Mouse (Mus musculus): Measurements from ENCODE around the gene Gnpat. TPM values are rescaled to one million over a fixed set of nuclear protein-coding genes. Genes with fewer than 3 reads are reported as not detected.

The Gnpat gene
- 101 and 114 TPM in 2 replicates for polyA plus RNA-seq (2015; fragmentation: Nextera tagmentation; extraction: Ambion mirVana)

DNA sequence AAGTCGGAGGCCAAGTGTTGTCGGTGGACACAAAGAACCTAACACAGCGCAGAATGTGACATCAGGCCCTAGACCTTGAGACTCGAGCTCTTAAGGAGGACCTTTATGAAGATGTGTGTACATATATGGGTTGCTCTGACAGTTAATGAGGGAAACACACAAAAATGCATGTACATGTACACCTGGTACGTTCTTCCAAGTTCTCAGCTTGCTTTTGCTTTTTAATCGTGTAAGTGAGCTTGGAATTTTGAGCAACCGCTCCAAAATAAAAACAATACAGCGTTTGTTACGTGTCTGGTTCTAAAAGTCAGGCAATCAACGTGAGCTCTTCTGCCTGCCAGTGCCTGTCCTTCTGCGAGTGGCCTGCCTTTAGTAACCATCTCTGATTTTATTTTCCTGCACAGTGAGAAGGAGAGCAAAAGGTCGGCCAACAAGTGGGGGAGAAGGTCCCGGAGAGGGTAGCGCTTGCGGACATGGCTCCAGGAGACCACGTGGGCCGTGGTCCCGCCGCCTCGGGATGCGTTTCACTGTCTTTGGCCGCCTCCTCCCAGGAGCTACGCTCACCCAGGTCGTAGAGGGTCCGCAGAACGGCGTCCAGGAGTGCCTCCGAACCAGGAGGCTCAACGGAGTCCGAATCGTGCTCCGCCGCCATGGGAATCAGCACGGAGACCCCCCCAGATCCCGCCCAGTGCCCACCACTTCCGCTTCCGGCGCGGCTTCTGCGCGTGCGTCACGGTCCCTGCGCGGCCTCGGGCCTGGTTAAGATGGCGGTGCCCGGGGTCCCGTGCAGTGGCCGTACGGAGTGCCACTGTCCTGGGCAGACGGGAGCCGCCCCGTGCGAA, at the start of gene Gnpat, which contains the start of gene 2810004N23Rik:
Gnpat (plus strand) TSS at position 713 of the 842 bp plus-strand sequence.
2810004N23Rik (minus strand) TSS at position 800 of the 842 bp plus-strand sequence.
- peak within 1 kb of the TSS; percentile 96 for H3K27ac ChIP-seq
- WGBS, result 1% methylated on average over 55 of the region's 55 CpGs
- H3K4me1 ChIP-seq, result peaks cover 14% of the 10 kb centered on the region
- peak within 1 kb of the TSS; percentile 75 for H3K4me2 ChIP-seq
- H3K36me3 ChIP-seq, result peaks cover 48% of the 10 kb centered on the region
- H3K4me3 ChIP-seq (replicated peaks), result peak within 1 kb of the TSS; percentile 95
- H3K27me3 ChIP-seq, result no peaks in the 10 kb centered on the region
- ATAC-seq (replicated peaks; ENCODE audit: low FRiP score), result peak; percentile 98
- peaks cover under 1% of the 10 kb centered on the region; the same call in 1 of the 2 replicates for H3K9me3 ChIP-seq (replicated peaks)
- peak within 1 kb of the TSS; percentile 96 for H3K9ac ChIP-seq

- Histone ChIP-seq H3K4me3 (replicated peaks) (no peak overlapping the region), H3K36me3 (no peaks in the 10 kb centered on the region), H3K9me3 (replicated peaks) (0 out of 2 replicates have a peak, but pooled peaks cover 5% of the 10 kb centered on the region), H3K9ac (no peak overlapping the region), H3K27me3 (no peaks in the 10 kb centered on the region), H3K4me2 (no peak overlapping the region), H3K27ac (no peak overlapping the region), H3K4me1 (no peaks in the 10 kb centered on the region)
- ATAC-seq (replicated peaks; ENCODE audit: low FRiP score), result no peak
- 91% methylated on average over 4 of the region's 4 CpGs for whole genome bisulfite sequencing
Measured at GRCm38 (mm10) chr8:124813326-124813725, 49.5 kb upstream of the Gnpat start.

DNA sequence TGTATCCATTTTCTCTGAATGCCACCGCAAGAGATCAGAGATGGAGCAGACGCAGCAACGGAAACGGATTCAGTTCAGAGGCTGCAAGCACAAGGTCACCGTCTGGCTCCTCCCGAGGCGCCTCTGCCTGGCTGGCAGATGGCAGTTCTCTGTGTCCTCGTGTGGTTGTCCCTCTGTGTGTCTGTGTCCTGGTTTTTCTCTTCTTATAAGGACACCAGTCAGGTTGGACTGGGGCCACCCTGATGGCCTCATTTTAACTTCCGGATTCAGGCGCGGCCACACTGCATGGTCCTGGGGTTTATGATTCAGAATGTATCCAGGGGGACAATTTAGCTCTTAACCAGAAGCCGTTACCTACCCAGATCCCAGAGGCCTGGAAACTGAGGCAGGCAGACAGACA, 47.0 kb upstream of the Gnpat start:
- Histone ChIP-seq H3K4me1 (peaks cover 5% of the 10 kb centered on the region; the same call in 1 of the 2 replicates), H3K27ac (no peak overlapping the region), H3K9ac (no peak overlapping the region), H3K27me3 (no peaks in the 10 kb centered on the region), H3K4me2 (no peak overlapping the region), H3K4me3 (replicated peaks) (no peak overlapping the region), H3K36me3 (no peaks in the 10 kb centered on the region), H3K9me3 (replicated peaks) (0 out of 2 replicates have a peak, but pooled peaks cover 5% of the 10 kb centered on the region)
- no peak for ATAC-seq (replicated peaks; ENCODE audit: low FRiP score)
- WGBS, result 86% methylated on average over 12 of the region's 12 CpGs

- 92% methylated on average over 11 of the region's 11 CpGs for WGBS
- Histone ChIP-seq H3K36me3 (no peaks in the 10 kb centered on the region), H3K9me3 (replicated peaks) (0 out of 2 replicates have a peak, but pooled peaks cover 5% of the 10 kb centered on the region), H3K4me3 (replicated peaks) (no peak overlapping the region), H3K4me1 (peaks cover 5% of the 10 kb centered on the region; the same call in 1 of the 2 replicates), H3K9ac (no peak overlapping the region), H3K4me2 (no peak overlapping the region), H3K27ac (no peak overlapping the region), H3K27me3 (no peaks in the 10 kb centered on the region)
- ATAC-seq (replicated peaks; ENCODE audit: low FRiP score), result no peak
Measured at GRCm38 (mm10) chr8:124816866-124817265, 46.0 kb upstream of the Gnpat start.

- H3K9ac ChIP-seq, result no peak overlapping the region
- H3K27me3 ChIP-seq, result no peaks in the 10 kb centered on the region
- H3K4me1 ChIP-seq, result peaks cover 5% of the 10 kb centered on the region; the same call in 1 of the 2 replicates
- H3K9me3 ChIP-seq (replicated peaks), result 0 out of 2 replicates have a peak, but pooled peaks cover 5% of the 10 kb centered on the region
- no peak overlapping the region for H3K4me3 ChIP-seq (replicated peaks)
- no peaks in the 10 kb centered on the region for H3K36me3 ChIP-seq
- no peak overlapping the region for H3K27ac ChIP-seq
- no peak overlapping the region for H3K4me2 ChIP-seq
- ATAC-seq (replicated peaks; ENCODE audit: low FRiP score), result no peak
- WGBS, result 88% methylated on average over 3 of the region's 3 CpGs
Measured at GRCm38 (mm10) chr8:124817361-124817760, 45.5 kb upstream of the Gnpat start.

GRCm38 (mm10) chr8:124819612-124820115, 43.2 kb upstream of the Gnpat start:
- Histone ChIP-seq H3K27me3 (no peaks in the 10 kb centered on the region), H3K4me1 (peaks cover 5% of the 10 kb centered on the region; the same call in 1 of the 2 replicates), H3K4me2 (no peak overlapping the region), H3K4me3 (replicated peaks) (no peak overlapping the region), H3K9ac (no peak overlapping the region), H3K36me3 (no peaks in the 10 kb centered on the region), H3K9me3 (replicated peaks) (0 out of 2 replicates have a peak, but pooled peaks cover 5% of the 10 kb centered on the region), H3K27ac (no peak overlapping the region)
- no peak for ATAC-seq (replicated peaks; ENCODE audit: low FRiP score)
- 44% methylated on average over 6 of the region's 6 CpGs for WGBS

GRCm38 (mm10) chr8:124820125-124820524, 42.7 kb upstream of the Gnpat start:
- ATAC-seq (replicated peaks; ENCODE audit: low FRiP score), result no peak; the same call in 1 of the 2 replicates
- Histone ChIP-seq H3K4me1 (peaks cover 5% of the 10 kb centered on the region; the same call in 1 of the 2 replicates), H3K4me3 (replicated peaks) (no peak overlapping the region), H3K4me2 (no peak overlapping the region), H3K9ac (no peak overlapping the region), H3K27ac (no peak overlapping the region), H3K9me3 (replicated peaks) (0 out of 2 replicates have a peak, but pooled peaks cover 5% of the 10 kb centered on the region), H3K36me3 (no peaks in the 10 kb centered on the region), H3K27me3 (no peaks in the 10 kb centered on the region)
- 27% methylated on average over 11 of the region's 11 CpGs for WGBS

GRCm38 (mm10) chr8:124823497-124823896, 39.3 kb upstream of the Gnpat start:
- H3K27me3 ChIP-seq, result peaks cover under 1% of the 10 kb centered on the region; the same call in 1 of the 2 replicates
- peaks cover 20% of the 10 kb centered on the region for H3K4me1 ChIP-seq
- H3K36me3 ChIP-seq, result no peaks in the 10 kb centered on the region
- no peak overlapping the region for H3K4me2 ChIP-seq
- H3K9ac ChIP-seq, result no peak overlapping the region
- no peak overlapping the region for H3K4me3 ChIP-seq (replicated peaks)
- WGBS, result 86% methylated on average over 6 of the region's 6 CpGs
- H3K9me3 ChIP-seq (replicated peaks), result no peaks in the 10 kb centered on the region
- H3K27ac ChIP-seq, result no peak overlapping the region
- no peak for ATAC-seq (replicated peaks; ENCODE audit: low FRiP score)

GRCm38 (mm10) chr8:124826658-124827057, 36.2 kb upstream of the Gnpat start:
- Histone ChIP-seq H3K9ac (no peak overlapping the region), H3K4me3 (replicated peaks) (no peak overlapping the region), H3K27me3 (peaks cover 6% of the 10 kb centered on the region; the same call in 1 of the 2 replicates), H3K4me2 (peak overlapping the region; percentile 31), H3K9me3 (replicated peaks) (no peaks in the 10 kb centered on the region), H3K4me1 (peaks cover 15% of the 10 kb centered on the region), H3K27ac (peak overlapping the region; percentile 84), H3K36me3 (no peaks in the 10 kb centered on the region)
- 12% methylated on average over 7 of the region's 7 CpGs for WGBS
- peak; percentile 75 for ATAC-seq (replicated peaks; ENCODE audit: low FRiP score)

DNA sequence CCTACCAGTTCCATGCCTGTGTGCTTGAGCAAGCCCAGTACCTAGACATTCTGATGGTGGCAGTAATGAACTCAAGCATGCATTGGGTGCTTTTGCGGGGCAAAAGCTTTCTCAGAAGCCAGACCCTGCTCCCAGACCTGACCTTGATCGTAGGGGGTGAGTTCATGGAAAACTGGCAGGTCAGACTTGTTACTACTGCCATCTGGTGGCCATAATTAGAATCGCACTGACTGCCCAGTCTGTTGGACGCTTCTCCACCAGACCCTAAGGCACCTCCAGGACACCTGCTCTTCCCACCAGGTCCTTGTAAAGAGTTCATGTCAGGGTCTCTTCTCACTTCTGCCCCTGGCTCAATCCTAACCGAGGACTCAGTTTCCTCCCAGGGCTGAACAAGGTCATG, 35.4 kb upstream of the Gnpat start:
- peak overlapping the region; percentile 84 for H3K27ac ChIP-seq
- 0 out of 2 replicates have a peak overlapping the region, but pooled peaks have one; percentile 31 for H3K4me2 ChIP-seq
- H3K27me3 ChIP-seq, result peaks cover 6% of the 10 kb centered on the region; the same call in 1 of the 2 replicates
- H3K4me3 ChIP-seq (replicated peaks), result no peak overlapping the region
- no peaks in the 10 kb centered on the region for H3K9me3 ChIP-seq (replicated peaks)
- H3K36me3 ChIP-seq, result no peaks in the 10 kb centered on the region
- WGBS, result 0% methylated on average over 5 of the region's 5 CpGs
- peaks cover 15% of the 10 kb centered on the region for H3K4me1 ChIP-seq
- no peak overlapping the region for H3K9ac ChIP-seq
- ATAC-seq (replicated peaks; ENCODE audit: low FRiP score), result peak; percentile 13; the same call in 1 of the 2 replicates

- Histone ChIP-seq H3K27me3 (peaks cover 6% of the 10 kb centered on the region; the same call in 1 of the 2 replicates), H3K4me1 (peaks cover 20% of the 10 kb centered on the region), H3K9ac (no peak overlapping the region), H3K4me3 (replicated peaks) (no peak overlapping the region), H3K27ac (no peak overlapping the region), H3K36me3 (no peaks in the 10 kb centered on the region), H3K9me3 (replicated peaks) (no peaks in the 10 kb centered on the region), H3K4me2 (no peak overlapping the region)
- 80% methylated on average over 24 of the region's 24 CpGs for WGBS
- no peak for ATAC-seq (replicated peaks; ENCODE audit: low FRiP score)
Measured at GRCm38 (mm10) chr8:124828561-124829240, 34.1 kb upstream of the Gnpat start.
